Mouse (Mus musculus) left cerebral cortex, adult 9 months (tissue): ENCODE data around the gene Tmem110.

Experiments
- DNase-seq, 2 experiments: peaks; one replicate each; pipeline ENCODE4 v3.0.0; 2022; ENCODE audit warnings: low spot score in 2 of 2

Gene Tmem110

DNA sequence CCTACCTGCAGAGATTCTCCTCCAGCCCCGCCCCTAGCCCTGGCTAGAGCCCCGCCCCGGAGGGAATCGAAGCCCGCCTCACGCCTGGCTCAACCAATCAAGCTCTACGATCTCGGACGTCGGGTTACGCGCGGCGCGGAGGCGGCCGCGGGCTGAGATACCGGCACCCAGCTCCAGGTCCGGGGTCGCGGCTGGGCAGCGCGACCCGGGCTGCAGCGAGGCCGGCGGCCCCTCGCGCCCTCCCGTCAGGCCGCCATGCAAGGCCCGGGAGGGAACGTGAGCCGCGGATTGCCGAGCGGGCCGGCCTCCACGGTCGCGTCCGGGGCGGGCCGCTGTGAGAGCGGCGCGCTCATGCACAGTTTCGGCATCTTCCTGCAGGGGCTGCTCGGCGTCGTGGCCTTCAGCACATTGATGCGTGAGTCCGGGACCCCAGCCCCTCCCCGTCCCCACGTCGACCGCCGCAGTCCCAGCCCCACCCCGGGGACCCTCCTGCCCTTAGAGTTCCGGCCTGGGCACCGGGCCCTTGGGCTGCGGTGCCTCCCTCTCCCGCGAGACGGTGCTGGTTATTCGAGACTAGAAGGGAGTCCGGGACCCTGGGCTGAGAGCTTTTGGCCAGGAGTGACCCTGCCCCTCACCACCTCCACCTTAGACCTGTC lies at the start of gene Tmem110:
TSS of gene Tmem110 (plus strand) at position 115 of the 656 bp plus-strand sequence.
- peak; percentile 54 to 87 for DNase-seq

DNA sequence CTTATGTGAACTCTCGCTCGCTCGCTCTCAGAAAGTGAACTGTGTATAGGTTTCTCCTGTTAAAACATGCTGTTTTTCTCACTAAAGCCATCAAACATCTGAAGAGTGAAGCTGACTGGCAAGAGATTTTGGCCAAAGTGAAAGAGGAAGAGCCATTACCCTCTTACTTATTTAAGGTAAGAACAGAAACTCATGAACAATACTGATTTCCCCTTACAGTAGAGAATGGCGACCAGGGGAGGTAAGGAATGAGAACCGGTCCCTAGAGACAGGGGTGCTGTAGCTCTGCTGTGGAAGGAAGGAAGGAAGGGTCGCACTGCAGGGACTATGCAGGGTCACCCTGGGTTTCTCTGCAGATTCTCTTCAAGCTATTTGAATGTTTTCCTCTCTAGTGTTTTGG lies 40.8 kb upstream of the Tmem110 start:
- no peak for DNase-seq

GRCm38 (mm10) chr14:30789471-30789870 lies 35.9 kb upstream of the Tmem110 start:
- peak in 1 of 2 experiments; percentile 55 for DNase-seq

GRCm38 (mm10) chr14:30792871-30793270 lies 32.5 kb upstream of the Tmem110 start:
- DNase-seq: no peak

- DNase-seq: no peak
Observed at GRCm38 (mm10) chr14:30801756-30802155, 23.6 kb upstream of the Tmem110 start.

GRCm38 (mm10) chr14:30821136-30821535 lies 4.3 kb upstream of the Tmem110 start:
- no peak for DNase-seq

- DNase-seq: no peak
Observed at GRCm38 (mm10) chr14:30824456-30824995, 864 bp upstream of the Tmem110 start.

DNA sequence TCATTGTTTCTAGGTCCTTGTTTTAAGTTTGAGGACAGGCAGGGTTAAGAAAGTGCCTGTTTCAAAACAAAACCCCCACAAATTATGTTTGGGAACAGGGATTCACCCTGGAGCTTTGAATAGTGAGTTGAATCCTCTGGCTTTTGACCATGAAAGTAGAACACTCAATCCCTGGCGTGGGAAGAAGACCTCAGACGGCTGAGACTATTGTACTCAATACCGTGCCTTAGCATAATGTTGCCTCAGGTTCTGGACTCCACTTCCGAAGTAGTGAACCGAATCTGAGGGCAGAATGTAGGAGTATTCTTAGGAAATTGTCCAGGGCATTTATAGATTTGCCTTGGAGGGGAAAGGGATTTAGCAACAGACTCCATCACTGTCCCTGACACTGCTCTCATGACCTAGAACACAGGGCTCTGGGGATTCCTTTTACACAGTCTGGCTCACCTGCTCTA lies 342 bp upstream of the Tmem110 start:
- DNase-seq: no peak

- no peak for DNase-seq
Observed at GRCm38 (mm10) chr14:30826174-30827140, 1.1 kb downstream of the Tmem110 start.

DNA sequence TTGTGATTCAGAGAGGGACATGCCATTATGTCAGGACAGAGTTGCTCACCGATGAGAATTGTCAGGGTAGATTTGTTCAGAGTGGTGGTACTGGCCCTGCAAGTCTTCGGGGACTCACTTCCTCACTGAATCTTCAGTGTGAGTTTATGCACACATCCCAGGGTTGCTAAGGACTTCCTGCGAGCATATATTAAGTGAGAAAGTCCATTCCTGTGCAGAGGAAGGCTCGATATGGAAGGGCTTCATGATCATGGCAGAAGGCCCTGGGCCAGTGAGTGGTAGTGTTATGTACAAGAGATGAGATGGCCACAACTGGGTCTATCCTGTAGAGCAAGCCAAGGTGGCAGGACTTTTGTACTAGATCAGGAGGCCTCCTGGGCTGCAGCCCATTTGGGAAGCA lies 2.1 kb downstream of the Tmem110 start:
- DNase-seq: no peak

- no peak for DNase-seq
Observed at GRCm38 (mm10) chr14:30828077-30828476, 2.7 kb downstream of the Tmem110 start.

- no peak for DNase-seq
Observed at GRCm38 (mm10) chr14:30828635-30829460, 3.5 kb downstream of the Tmem110 start.

GRCm38 (mm10) chr14:30837416-30837996 lies 12.1 kb downstream of the Tmem110 start:
- DNase-seq: no peak

- no peak for DNase-seq
Observed at GRCm38 (mm10) chr14:30843701-30844100, 18.3 kb downstream of the Tmem110 start.

GRCm38 (mm10) chr14:30850504-30850903 lies 25.1 kb downstream of the Tmem110 start:
- DNase-seq: no peak

DNA sequence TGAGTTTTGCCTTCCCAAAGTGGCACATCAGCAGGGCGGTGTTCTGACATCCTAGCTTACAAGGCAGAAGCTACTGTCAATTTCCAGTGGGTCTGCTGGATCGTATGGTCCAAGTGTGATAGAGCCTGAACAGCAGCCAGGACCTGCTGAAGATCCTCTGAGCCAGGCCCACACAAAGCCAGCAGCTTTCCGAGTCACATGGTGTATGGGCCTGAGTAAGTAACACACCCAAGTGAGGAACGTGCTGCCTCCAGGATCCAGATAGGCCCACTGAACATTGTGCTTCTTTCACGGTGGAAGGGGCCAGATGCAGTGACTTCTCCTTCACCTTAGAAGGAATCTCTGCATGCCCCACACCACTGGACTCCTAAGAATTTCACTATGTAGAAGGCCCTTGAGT lies 26.9 kb downstream of the Tmem110 start:
- no peak for DNase-seq

GRCm38 (mm10) chr14:30855316-30855715 lies 29.9 kb downstream of the Tmem110 start:
- DNase-seq: no peak

DNA sequence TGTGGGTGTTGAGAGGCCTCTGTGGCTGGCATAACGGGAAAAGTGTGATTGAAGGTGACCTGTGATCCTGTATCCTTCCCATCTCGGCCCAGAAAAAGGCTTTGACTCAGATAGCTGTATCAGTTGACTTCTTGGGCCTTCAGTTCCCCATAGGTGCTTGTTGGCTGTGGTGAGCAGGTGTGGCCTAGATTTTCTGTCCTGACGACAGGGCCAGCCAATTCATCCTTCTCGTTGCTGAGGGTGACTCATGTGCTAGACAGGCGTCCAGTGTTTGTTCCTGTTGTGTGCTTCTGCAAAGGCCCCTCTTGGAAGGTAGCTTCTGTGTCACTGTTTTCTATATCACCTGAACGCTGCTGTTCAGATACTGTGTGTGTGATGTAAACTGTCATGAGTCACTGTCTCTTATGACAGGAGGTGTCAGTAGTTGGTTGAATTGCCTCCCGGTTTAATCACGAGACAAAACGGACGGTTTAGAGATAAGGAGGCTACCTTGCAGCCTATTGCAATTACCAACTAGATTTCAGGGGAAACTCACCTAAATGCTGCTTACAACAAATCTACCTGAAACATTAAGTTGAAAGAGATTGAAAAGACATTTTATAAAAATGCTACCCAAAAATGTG lies 31.6 kb downstream of the Tmem110 start:
- no peak for DNase-seq

- no peak for DNase-seq
Observed at GRCm38 (mm10) chr14:30857990-30858389, 32.6 kb downstream of the Tmem110 start.

DNA sequence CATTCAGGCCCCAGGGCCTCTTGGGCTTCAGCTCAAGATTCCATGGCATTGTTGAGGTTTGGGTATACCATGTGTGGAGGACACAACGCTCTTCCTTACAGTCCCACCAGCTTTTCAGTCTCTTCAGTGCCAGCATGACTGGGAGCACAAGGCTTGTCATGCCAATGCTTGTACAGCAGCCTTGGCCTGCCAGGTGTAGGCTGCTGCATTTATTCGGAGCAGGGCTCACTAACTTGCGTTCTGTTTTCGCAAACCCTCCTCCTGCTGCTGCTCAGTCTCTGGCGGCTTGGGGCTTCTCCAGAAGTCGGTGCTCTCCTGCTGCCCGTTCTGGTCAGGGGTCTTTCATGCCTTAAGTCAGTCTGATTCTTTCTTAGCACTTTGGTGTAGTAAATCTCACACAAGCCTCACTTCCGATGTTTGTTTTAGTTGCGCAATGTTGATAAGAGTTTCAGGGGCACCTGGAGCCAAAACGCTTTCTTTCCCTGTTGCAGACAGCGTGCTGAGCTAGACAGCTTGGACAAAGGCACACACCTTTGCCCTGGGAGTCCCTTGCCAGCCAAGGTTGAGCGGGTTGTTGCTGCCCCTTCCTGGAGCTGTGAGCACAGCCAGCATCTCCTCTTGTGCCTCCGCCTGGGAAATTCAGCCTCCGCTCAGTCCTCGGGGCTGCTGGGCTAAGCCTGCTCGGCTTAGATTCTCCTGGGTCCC lies 36.2 kb downstream of the Tmem110 start:
- no peak for DNase-seq
